Mouse (Mus musculus): ENCODE measurements around the gene Ctps2. TPM values are rescaled to one million over a fixed set of nuclear protein-coding genes. Genes with fewer than 3 reads are reported as not detected.
"Not testable (repeated sequence)": the region's sequence is repeated elsewhere in the genome, so short reads cannot be mapped to it uniquely, and the experiment has no call there.

Ctps2 gene
- total and polyA plus RNA-seq, 3 experiments: 22.3 to 26.4 (median 23.3) TPM

DNA sequence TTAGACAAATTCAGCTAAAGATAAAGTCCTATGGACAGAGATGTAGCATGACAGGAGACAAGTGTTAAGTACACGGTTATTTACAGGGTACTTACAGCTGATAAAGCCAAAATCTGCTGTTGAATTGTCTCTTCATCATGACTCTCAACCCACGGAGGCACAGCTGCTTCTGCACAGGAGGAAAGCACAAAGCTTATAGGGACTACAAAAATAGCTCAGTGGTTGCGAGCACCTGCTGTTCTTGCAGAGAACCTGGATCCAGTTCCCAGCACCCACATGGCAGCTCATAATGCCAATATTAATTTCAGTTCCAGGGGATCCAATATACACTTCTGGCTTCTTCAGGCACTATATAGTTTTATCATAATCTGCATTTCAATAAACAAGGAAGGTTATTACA, 22.8 kb upstream of the Ctps2 start:
- no peak for DNase-seq (ENCODE audit: extremely low read depth)
- in situ Hi-C loops (cut with MboI; ENCODE audit: low pct_ligation_motif_present, low pct_unique_long_range_greater_than_20kb, low sequenced_read_pairs): no loop called here
- Histone ChIP-seq H3K36me3 (replicated peaks in 1 of 2; ENCODE audit: control insufficient read depth in 1 of 2, insufficient read depth in 1 of 2, low read length in 1 of 2) (peaks cover 8 to 12% of the 10 kb centered on the region in 2 experiments), H3K9me3 (replicated peaks; ENCODE audit: low read length) (no peaks in the 10 kb centered on the region), H3K9ac (ENCODE audit: insufficient read depth, low read depth) (no peak overlapping the region), H3K4me1 (ENCODE audit: control insufficient read depth in 1 of 2, insufficient read depth in 2 of 2) (no peaks in the 10 kb centered on the region), H3K79me2 (replicated peaks; ENCODE audit: control insufficient read depth, extremely low read depth, insufficient read depth, poor library complexity, severe bottlenecking) (no peaks in the 10 kb centered on the region), H3K4me2 (ENCODE audit: insufficient read depth, low read depth, poor library complexity, severe bottlenecking) (no peak overlapping the region), H3K27ac (ENCODE audit: insufficient read depth, low read depth) (no peak overlapping the region), H3K27me3 (replicated peaks) (no peaks in the 10 kb centered on the region), H3K4me3 (replicated peaks in 1 of 3; ENCODE audit: low read depth in 2 of 3, low read length in 2 of 3, poor library complexity in 1 of 3) (no peak overlapping the region)
- TF ChIP-seq MAX (IDR thresholded peaks at IDR 0.05; ENCODE audit: low read length): no peak
- dilution Hi-C loops (cut with MboI; ENCODE audit: extremely low pct_ligation_motif_present, extremely low pct_unique_long_range_greater_than_20kb, low sequenced_read_pairs): no loop called here

DNA sequence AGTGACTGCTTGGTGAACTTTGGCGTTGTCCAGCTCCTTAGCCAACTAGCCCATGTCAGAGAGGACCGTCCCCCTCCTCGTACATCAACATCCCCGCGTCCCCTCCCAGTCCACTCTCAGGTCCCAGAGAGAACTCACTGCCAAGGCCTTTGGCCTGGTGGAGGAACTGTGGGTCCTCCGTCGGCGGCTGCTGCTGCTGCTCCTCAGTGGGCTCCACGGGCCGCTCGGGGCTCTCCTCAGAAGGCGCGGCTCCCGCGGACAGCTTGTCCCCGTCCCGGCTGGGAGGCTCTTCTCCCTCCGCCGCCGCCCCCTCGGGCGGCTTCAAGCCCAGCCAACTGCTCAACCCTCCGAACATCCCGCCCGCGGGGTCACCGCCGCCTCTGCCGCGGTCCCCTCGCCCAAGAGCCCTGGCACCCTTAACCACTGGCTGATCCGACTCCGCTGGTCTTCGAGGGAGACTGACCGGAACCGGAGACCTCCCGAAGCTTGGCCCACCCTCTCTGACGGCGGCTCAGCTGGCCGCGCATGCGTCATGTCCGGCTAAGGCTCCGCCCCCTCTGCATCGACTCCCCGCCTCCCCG, 13.0 kb upstream of the Ctps2 start, which contains the start of gene Syap1:
Gene Syap1, minus strand, starts transcription at position 517 of the 581 bp plus-strand sequence.
- Histone ChIP-seq H3K79me2 (replicated peaks; ENCODE audit: control insufficient read depth, extremely low read depth, insufficient read depth, poor library complexity, severe bottlenecking) (no peaks in the 10 kb centered on the region; the same call in 1 of the 2 replicates), H3K4me2 (ENCODE audit: insufficient read depth, low read depth, poor library complexity, severe bottlenecking) (peak within 1 kb of the TSS; percentile 3; the same call in 1 of the 2 replicates), H3K4me1 (ENCODE audit: control insufficient read depth in 1 of 2, insufficient read depth in 2 of 2) (no peaks in the 10 kb centered on the region), H3K27ac (ENCODE audit: insufficient read depth, low read depth) (no peak within 1 kb of the TSS), H3K27me3 (replicated peaks) (no peaks in the 10 kb centered on the region), H3K9ac (ENCODE audit: insufficient read depth, low read depth) (peak within 1 kb of the TSS; percentile 91), H3K9me3 (replicated peaks; ENCODE audit: low read length) (no peaks in the 10 kb centered on the region), H3K4me3 (replicated peaks in 1 of 3; ENCODE audit: low read depth in 2 of 3, low read length in 2 of 3, poor library complexity in 1 of 3) (peak within 1 kb of the TSS; percentile 66 to 82 (median 78)), H3K36me3 (replicated peaks in 1 of 2; ENCODE audit: control insufficient read depth in 1 of 2, insufficient read depth in 1 of 2, low read length in 1 of 2) (no peaks in the 10 kb centered on the region)
- in situ Hi-C loops (cut with MboI; ENCODE audit: low pct_ligation_motif_present, low pct_unique_long_range_greater_than_20kb, low sequenced_read_pairs): no loop called here
- TF ChIP-seq JUND (conservative IDR thresholded peaks at IDR 0.05; ENCODE audit: low read depth, low read length): no peak
- TF ChIP-seq NRF1 (IDR thresholded peaks at IDR 0.05; ENCODE audit: low read depth, low read length): peak; percentile 74
- 0 out of 2 replicates have a peak, but pooled peaks have one; percentile 10 for TF ChIP-seq ELF1 (IDR thresholded peaks at IDR 0.05; ENCODE audit: low read depth, low read length)
- no peak for TF ChIP-seq ZMIZ1 (IDR thresholded peaks at IDR 0.05; ENCODE audit: low read depth, low read length)
- TF ChIP-seq POLR2A (IDR thresholded peaks at IDR 0.05; ENCODE audit: low read depth, low read length): peak; percentile 61; the same call in 1 of the 2 replicates
- no peak for TF ChIP-seq UBTF (IDR thresholded peaks at IDR 0.05; ENCODE audit: low read depth, low read length)
- TF ChIP-seq HCFC1 (IDR thresholded peaks at IDR 0.05; ENCODE audit: low read depth, low read length): peak; percentile 61
- peak; percentile 34; the same call in 1 of the 2 replicates for TF ChIP-seq SIN3A (IDR thresholded peaks at IDR 0.05; ENCODE audit: low read length)
- peak; percentile 57 for DNase-seq (ENCODE audit: extremely low read depth)
- dilution Hi-C loops (cut with MboI; ENCODE audit: extremely low pct_ligation_motif_present, extremely low pct_unique_long_range_greater_than_20kb, low sequenced_read_pairs): no loop called here

DNA sequence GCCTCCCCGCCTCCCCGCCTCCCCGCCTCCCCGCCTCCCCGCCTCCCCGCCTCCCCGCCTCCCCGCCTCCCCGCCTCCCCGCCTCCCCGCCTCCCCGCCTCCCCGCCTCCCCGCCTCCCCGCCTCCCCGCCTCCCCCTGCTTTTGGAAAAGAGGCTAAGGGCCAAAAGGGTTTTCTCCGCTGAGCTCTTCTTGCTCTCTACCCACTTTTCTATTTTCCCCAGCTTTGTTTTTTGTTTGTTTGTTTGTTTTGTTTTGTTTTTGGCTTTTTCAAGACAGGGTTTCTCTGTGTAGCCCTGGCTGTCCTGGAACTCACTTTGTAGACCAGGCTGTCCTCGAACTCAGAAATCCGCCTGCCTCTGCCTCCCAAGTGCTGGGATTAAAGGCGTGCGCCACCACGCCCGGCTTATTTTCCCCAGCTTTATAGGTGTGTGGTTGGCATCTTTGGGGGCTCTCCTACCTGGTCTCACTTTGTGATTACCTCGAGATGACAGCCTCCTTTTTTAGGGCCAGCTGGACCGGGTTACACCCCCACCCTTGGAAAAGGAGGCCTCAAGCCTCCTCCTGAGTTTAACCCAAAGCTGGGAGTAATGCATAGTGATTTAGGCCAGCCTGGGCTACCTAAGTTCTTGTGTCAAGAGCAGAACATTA, 12.3 kb upstream of the Ctps2 start:
- in situ Hi-C loops (cut with MboI; ENCODE audit: low pct_ligation_motif_present, low pct_unique_long_range_greater_than_20kb, low sequenced_read_pairs); H3K27ac ChIP-seq (ENCODE audit: insufficient read depth, low read depth); H3K36me3 ChIP-seq (replicated peaks in 1 of 2; ENCODE audit: control insufficient read depth in 1 of 2, insufficient read depth in 1 of 2, low read length in 1 of 2); H3K4me2 ChIP-seq (ENCODE audit: insufficient read depth, low read depth, poor library complexity, severe bottlenecking); H3K9me3 ChIP-seq (replicated peaks; ENCODE audit: low read length); dilution Hi-C loops (cut with MboI; ENCODE audit: extremely low pct_ligation_motif_present, extremely low pct_unique_long_range_greater_than_20kb, low sequenced_read_pairs); H3K4me3 ChIP-seq (replicated peaks in 1 of 3; ENCODE audit: low read depth in 2 of 3, low read length in 2 of 3, poor library complexity in 1 of 3); H3K4me1 ChIP-seq (ENCODE audit: control insufficient read depth in 1 of 2, insufficient read depth in 2 of 2); DNase-seq (ENCODE audit: extremely low read depth); H3K9ac ChIP-seq (ENCODE audit: insufficient read depth, low read depth); H3K27me3 ChIP-seq (replicated peaks); H3K79me2 ChIP-seq (replicated peaks; ENCODE audit: control insufficient read depth, extremely low read depth, insufficient read depth, poor library complexity, severe bottlenecking): not testable (repeated sequence)

Measured in CH12.LX (cell line).